Mouse (Mus musculus): ENCODE data around the gene 4930558K02Rik.
A peak's percentile ranks its signal among the peaks of the same experiment; 100 is the strongest.

The 4930558K02Rik gene

DNA sequence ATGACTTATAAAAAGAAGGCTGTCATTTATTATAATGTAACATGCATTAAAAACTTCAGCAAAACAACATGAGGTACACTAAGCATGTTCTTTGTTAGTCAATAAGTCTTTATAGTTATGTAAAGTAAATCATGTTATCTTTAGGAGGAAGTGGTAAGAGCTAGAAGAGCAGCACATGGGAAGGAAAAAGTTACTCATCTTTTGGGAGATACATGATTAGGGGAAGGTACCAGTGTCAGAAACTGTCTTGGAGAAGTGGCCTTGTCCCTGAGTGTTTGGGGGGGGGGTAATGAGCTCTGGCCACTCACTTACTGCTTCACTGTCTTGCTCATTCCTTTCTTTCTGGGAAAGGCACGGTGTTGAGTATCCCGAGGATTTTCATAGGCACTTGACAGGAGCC lies 37.4 kb downstream of the 4930558K02Rik start:
- DNase-seq: no peak

- no peak for DNase-seq
These were observed 47.1 kb downstream of the 4930558K02Rik start for GRCm38 (mm10) chr1:161932286-161932685.

DNA sequence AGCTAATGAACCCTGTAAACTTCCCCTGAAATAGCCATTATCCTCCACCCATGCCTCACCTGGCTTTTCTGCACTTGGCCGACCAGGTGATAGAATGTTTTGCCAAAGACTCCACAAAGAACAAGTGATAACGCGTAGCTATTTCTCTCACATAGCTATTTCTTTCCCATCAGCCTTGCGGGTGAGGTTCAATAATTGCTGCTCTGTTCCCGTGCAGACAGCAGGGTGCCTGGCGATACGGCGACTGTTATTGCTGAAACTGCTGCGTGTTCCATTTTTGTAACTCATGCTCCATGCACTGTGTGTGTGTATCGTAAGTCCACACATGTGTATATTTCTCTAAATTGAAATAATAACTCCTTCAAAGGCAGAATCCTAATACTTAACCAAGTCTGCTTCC lies 47.6 kb downstream of the 4930558K02Rik start:
- no peak for DNase-seq

DNA sequence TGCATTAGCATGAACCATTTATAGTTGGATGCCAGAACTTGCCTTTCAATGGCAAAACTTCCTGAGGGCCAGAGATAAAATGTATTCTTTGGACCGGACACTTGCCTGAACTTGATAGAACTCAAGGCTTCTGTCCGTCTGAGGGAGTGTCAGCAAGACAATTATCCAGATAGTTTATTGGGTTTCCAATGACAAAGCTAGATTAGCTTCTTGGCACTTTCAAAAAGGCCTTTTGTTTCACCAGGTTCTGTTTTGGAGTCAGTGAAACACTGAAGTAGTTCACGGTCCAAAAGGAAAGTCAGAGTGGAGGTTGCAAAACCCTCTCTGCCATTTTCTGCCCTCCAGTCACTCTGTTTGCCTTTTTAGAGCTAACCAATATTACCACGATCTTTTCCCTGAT lies 48.1 kb downstream of the 4930558K02Rik start:
- DNase-seq: no peak

- no peak for DNase-seq
These were observed 51.5 kb downstream of the 4930558K02Rik start for GRCm38 (mm10) chr1:161927976-161928375.

- DNase-seq: no peak
These were observed 54.1 kb downstream of the 4930558K02Rik start for GRCm38 (mm10) chr1:161925281-161925805.

GRCm38 (mm10) chr1:161924321-161924720 lies 55.1 kb downstream of the 4930558K02Rik start:
- no peak for DNase-seq

- DNase-seq: no peak
These were observed 57.5 kb downstream of the 4930558K02Rik start for GRCm38 (mm10) chr1:161921928-161922327.

- no peak for DNase-seq
These were observed 58.7 kb downstream of the 4930558K02Rik start for GRCm38 (mm10) chr1:161920475-161921454.

DNA sequence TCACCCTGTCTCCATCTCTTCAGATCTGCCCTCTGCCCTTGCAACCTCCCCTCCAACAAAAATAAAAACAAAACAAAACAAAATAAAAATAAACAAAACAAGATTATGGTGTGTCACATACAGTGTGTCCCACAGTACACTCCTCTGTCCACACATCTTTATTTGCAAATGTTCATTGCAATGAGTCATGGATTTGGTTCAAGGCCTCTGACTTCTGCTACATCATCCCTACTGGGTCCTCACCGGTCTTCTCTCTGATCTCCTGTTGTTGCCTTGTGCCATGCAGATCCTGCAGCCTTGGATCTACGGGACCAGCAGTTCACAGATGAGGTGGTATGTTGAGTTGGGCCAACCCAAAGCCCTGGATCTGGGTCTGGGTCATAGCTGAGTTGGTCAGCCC lies 59.8 kb downstream of the 4930558K02Rik start:
- no peak for DNase-seq

DNA sequence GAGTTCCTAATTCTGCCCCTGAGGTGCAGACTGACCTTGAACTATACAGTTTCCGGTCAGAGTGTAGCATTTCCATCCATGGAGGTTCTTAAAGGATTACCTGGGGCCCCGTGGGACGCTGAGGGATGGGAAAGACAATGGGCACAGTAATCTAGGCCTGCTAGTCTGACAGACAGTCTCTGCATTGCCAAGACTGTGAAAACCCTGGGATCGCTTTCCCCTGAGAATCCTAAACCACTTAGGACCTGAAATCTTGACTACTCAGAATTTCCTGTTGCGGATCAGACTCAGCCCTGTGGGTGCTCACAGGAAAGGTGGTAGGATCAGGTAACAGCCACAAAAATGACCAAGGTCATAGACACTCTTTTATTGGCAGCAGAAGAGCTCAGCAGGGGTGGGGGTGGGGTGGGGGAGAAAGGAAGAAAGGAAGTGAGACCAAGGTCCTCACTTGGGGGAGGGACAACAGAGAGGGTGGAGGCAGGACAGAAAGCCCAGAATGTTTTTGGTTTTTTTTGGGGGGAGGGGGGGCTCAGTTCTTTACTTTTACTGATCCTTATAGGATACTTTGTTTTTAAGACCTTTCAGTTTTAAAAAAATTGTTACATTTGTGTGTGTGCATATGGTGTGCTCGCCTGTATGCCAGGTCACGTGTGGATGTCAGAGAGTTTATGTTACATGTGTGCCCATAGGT lies 60.6 kb downstream of the 4930558K02Rik start:
- DNase-seq: peak; percentile 42

GRCm38 (mm10) chr1:161917940-161918484 lies 61.4 kb downstream of the 4930558K02Rik start:
- DNase-seq: no peak

DNA sequence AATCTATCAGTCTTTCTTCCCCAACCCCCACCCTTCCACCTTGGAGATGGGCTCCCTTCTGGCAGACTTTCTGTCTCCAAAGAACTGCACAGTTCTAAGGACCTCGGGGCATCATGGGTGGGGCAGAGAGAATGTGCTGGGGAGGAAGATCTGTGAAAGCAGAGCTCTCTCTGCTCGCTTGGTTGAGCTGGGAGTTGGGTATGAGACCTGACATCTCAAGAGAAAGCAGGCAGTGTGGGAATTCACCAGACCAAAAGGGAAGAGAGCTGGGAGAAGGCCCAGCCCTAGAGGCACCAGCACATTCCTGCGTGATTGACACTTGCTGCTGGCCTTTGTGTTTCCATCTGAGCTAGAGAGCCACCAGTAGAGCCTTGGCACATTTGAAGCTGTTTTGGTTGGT lies 63.4 kb downstream of the 4930558K02Rik start:
- DNase-seq: no peak

DNA sequence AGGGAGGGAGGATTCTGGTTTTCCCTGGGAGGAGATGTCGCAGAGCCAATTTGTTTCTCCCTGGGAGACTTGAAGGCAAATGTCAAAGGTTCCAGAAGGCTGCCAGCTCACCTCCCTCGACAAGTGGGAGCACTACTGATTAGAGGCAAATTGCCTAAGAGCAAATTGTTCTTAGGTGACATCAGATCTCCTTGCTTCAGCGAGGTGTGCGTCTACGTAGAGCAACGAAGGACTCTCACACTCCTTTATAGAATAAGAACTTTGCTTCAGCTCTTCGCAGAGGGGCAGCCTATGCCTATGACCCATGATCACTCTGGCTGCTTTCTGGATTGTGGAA lies 65.8 kb downstream of the 4930558K02Rik start:
- no peak for DNase-seq

DNA sequence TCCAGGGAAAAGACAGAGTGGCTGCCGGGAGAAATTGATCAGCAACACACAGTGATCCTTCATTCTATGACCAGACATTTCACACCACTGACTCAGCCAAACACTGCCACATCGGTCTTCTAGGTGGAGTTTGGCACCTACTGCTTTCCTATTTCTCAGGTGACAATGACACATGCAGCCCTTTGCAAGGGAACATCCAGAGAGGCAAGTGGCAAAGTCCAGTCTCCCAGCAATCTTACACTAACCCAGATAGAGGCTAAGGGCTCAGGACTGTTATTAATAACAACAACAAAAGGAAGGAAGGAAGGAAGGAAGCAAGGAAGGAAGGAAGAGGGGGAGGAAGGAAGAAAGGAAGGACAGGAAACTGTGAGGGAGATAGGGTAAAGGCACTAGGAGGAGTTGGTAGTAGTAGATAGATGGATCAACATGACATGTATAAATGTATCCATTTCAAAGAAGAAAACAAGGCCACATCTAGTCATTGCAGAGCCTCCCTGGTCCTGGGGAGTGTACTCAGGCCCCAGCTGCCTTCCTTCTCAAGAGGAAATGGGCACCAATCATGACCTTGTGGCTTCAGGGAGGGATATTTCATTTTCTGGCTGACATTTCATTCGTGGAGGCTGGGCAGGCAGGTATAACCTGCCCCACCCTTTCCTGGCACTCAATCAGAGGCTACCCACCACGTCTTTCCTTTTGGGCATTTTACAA lies 66.3 kb downstream of the 4930558K02Rik start:
- DNase-seq: no peak

- DNase-seq: no peak
These were observed 70.4 kb downstream of the 4930558K02Rik start for GRCm38 (mm10) chr1:161909074-161909473.

DNA sequence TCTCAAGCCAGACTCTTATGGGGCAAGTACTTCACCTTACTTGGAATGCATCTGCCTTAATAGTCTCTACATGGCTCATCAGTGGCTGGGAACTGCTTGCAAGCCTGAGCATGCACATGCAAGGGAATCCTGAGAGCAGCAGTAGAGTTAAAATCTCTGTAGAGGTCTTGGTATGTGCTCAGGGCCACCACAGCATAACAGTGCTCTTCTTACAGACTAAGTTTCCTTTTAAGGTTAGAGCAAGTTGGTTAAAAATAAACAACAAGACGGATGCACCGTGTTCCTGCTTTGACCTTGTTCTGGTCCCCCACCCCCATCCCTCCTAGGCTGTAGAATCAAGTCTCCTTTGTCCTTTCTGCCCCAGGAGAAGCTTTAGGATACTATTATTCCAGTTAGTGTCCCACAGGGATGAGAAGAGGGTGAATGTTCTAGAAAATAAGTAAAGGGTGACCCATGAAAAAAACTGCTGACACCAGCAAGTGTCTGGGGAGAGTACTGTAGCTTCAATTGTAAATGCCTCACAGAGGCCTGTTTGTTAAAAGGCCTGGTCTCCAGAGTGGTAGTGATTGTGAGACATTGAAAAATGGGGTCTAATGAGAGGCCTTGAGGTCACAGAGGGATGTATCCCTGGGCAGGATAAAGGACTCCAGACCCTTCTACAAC lies 71.5 kb downstream of the 4930558K02Rik start:
- no peak for DNase-seq

GRCm38 (mm10) chr1:161907111-161907510 lies 72.3 kb downstream of the 4930558K02Rik start:
- no peak for DNase-seq

DNA sequence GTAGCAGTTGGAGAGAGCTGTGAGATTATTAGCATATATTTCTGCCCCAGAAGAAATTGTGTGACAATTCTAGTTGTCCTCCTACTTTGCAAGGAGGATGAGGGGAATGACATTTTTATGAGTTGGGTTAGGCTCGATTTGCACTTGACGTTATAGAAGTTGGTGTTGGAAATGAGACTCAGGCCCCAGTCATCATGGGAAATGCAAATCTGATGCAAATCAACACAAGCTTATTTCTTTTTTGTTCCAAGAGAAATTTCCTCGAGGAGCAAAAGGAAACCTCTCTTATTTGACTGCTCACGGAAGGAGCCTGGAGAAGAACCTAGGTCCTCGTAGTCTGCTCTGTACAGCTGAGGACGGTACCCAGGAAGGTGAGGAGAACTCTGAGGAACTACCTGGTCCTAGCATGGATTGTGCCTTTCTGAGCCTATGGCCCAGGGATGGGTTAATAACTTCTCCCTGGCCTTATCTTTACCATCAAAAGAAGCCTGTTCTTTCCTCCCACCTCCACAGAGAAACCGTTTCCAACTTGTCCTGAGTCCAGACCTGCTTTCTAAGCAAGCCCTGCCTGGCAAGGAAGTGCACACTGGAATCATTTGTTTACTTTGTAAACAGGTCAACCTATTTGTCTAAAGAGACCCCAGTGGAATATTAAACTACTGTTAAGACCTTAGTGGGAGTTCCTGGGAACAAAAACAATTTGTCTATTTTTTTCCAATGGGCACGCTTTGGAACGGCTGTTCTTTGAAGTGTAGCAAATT lies 76.6 kb downstream of the 4930558K02Rik start:
- DNase-seq: no peak

- DNase-seq: no peak
These were observed 79.3 kb downstream of the 4930558K02Rik start for GRCm38 (mm10) chr1:161900129-161900528.

DNA sequence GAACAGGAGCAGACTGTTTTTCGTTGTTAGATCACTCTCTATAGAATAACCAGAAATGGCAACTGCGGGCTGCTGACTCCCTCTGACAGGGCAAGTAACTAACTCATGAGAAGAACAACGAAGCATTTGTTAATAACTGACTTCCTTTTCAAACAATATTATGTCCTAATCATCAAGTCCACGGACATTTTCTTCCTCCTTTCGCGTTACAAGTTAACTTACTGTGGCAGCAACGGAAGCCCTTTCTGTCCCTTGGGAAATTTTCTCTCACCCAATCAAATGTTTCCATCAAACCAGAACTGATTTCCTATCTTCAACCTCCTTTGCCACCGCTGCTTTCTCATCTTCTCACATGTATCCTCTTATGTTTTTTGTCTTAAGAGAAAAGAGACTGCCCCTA lies 82.2 kb downstream of the 4930558K02Rik start:
- DNase-seq: no peak

DNA sequence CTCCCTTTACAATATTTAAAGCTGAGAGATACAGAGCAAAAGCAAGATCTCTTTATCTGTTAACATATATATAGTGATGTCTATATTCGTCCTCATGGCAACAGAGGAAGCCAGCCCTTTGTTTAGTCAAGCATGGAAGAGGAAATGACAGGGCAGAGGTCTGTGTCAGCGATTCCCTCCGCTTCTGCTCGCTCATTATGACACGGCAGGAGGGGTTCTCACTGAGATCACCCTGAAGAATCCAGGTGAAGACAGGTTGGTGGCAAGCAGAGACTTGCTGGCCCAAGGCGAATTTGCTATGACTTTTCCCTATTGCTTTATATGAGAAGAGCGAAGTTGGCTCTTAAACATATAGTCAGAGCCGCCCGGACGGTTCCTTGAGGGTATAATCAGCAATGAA lies 83.3 kb downstream of the 4930558K02Rik start:
- no peak for DNase-seq

Data from embryo, embryonic 11 days (tissue).